Mouse (Mus musculus) left cerebral cortex, postnatal 36 days (tissue): ENCODE results near the gene Cfap126. TPM values are rescaled to one million over a fixed set of nuclear protein-coding genes. Genes with fewer than 3 reads are reported as not detected.

Experiments
- DNase-seq, 2 experiments: peaks; one replicate each; pipeline ENCODE4 v3.0.0; 2021 to 2022; ENCODE audit warnings: low spot score in 2 of 2, mixed read lengths in 1 of 2
- intact Hi-C: fragments of 180-260 bp; cut with DNase I; formaldehyde crosslinking; loops from one replicate; pipeline ENCODE4 v1.15.1; 2025
- microRNA-seq: library from miRNA; unstranded; fragments of <30 nt; microRNA quantifications from one replicate; pipeline ENCODE4 v1.2.0, GENCODE M21; 2022
- total RNA-seq, 2 experiments: library from RNA; stranded (reverse); gene quantifications; 2 replicates each; pipeline ENCODE4 v1.2.3; 2021

Cfap126 gene
- total RNA-seq, 2 experiments from 2014 or later: 1.1 TPM; not detected in 1

- intact Hi-C loops: loop anchor here (2.0 kb wide), 1 partner anchor 57 kb away; no protein-coding TSS in a partner anchor
- no peak for DNase-seq
Observed at GRCm38 (mm10) chr1:171164258-171164657, 50.5 kb downstream of the Cfap126 start.

- no peak for DNase-seq
- intact Hi-C loops: loop anchor here (2.0 kb wide), 1 partner anchor 55 kb away; no protein-coding TSS in a partner anchor
Observed at GRCm38 (mm10) chr1:171165629-171166345, 52.1 kb downstream of the Cfap126 start.

- intact Hi-C loops: no loop called here
Observed at GRCm38 (mm10) chr1:171168906-171169305, 55.2 kb downstream of the Cfap126 start.

GRCm38 (mm10) chr1:171169913-171170312, 56.2 kb downstream of the Cfap126 start:
- no peak for DNase-seq
- intact Hi-C loops: no loop called here

More at GRCm38 (mm10) chr1:171168906-171169305, 55.2 kb downstream of the Cfap126 start:
- DNase-seq: no peak

- DNase-seq: no peak
Observed at GRCm38 (mm10) chr1:171171138-171171537, 57.4 kb downstream of the Cfap126 start.

GRCm38 (mm10) chr1:171172779-171173178, 59.1 kb downstream of the Cfap126 start:
- intact Hi-C loops: no loop called here
- DNase-seq: no peak

More at GRCm38 (mm10) chr1:171171138-171171537, 57.4 kb downstream of the Cfap126 start:
- intact Hi-C loops: no loop called here

Small RNA genes lying within 50 kb of the gene (microRNA-seq; reads per million reads assigned to microRNA genes)
- gene Gm27552 (not detected), gene Gm27844 (not detected), gene Mir6546 (not detected)

Other genes starting within 250 kb of the Cfap126 start
- gene Atf6, start 246.1 kb upstream of the Cfap126 start, total RNA-seq: 10 to 100 TPM; 53.3 to 59.4 TPM
- gene Gm26620, start 228.9 kb upstream of the Cfap126 start, total RNA-seq: under 1 TPM in 1 of 2 experiments, not detected in 1; 0.54 TPM
- 10 to 100 TPM; 14.0 to 17.3 TPM for gene Dusp12, start 228.4 kb upstream of the Cfap126 start, total RNA-seq
- under 1 TPM; 0.32 to 0.81 TPM for gene Fcrlb, start 201.0 kb upstream of the Cfap126 start, total RNA-seq
- not detected for gene Fcrla, start 186.3 kb upstream of the Cfap126 start, total RNA-seq
- 1 to 10 TPM; 5.5 to 5.8 TPM for gene Fcgr2b, start 137.4 kb upstream of the Cfap126 start, total RNA-seq
- not detected for gene Fcgr4, start 95.0 kb upstream of the Cfap126 start, total RNA-seq
- 10 to 100 TPM in 1 of 2 experiments, 1 to 10 TPM in 1; 9.0 to 13.6 TPM for gene Fcgr3, start 49.0 kb upstream of the Cfap126 start, total RNA-seq
- 100 to 1,000 TPM; 200 to 204 TPM for gene Sdhc, start 36.7 kb downstream of the Cfap126 start, total RNA-seq
- gene Mpz, start 36.8 kb downstream of the Cfap126 start, total RNA-seq: not detected
- 100 to 1,000 TPM in 1 of 2 experiments, 10 to 100 TPM in 1; 95.1 to 123 TPM for gene Pcp4l1, start 82.3 kb downstream of the Cfap126 start, total RNA-seq
- gene Nr1i3, start 100.1 kb downstream of the Cfap126 start, total RNA-seq: under 1 TPM in 1 of 2 experiments, not detected in 1; 0.17 TPM
- gene Tomm40l, start 108.6 kb downstream of the Cfap126 start, total RNA-seq: 10 to 100 TPM; 81.7 to 86.7 TPM
- 1 to 10 TPM; 1.8 to 2.3 TPM for gene Apoa2, start 111.1 kb downstream of the Cfap126 start, total RNA-seq
- 10 to 100 TPM; 13.5 to 13.8 TPM for gene Fcer1g, start 120.4 kb downstream of the Cfap126 start, total RNA-seq
- 10 to 100 TPM; 11.1 to 16.4 TPM for gene Adamts4, start 136.5 kb downstream of the Cfap126 start, total RNA-seq
- gene Ndufs2, start 137.5 kb downstream of the Cfap126 start, total RNA-seq: 100 to 1,000 TPM; 252 to 309 TPM
- 10 to 100 TPM; 63.6 to 64.6 TPM for gene B4galt3, start 156.4 kb downstream of the Cfap126 start, total RNA-seq
- 10 to 100 TPM; 21.7 to 26.6 TPM for gene Ppox, start 167.3 kb downstream of the Cfap126 start, total RNA-seq
- gene Usp21, start 174.1 kb downstream of the Cfap126 start, total RNA-seq: 10 to 100 TPM; 50.9 to 65.6 TPM
- 100 to 1,000 TPM; 107 to 121 TPM for gene Ufc1, start 181.1 kb downstream of the Cfap126 start, total RNA-seq
- 10 to 100 TPM; 36.9 to 41.3 TPM for gene Dedd, start 215.2 kb downstream of the Cfap126 start, total RNA-seq
- 10 to 100 TPM; 39.6 to 48.0 TPM for gene Nit1, start 231.7 kb downstream of the Cfap126 start, total RNA-seq
- gene Pfdn2, start 231.8 kb downstream of the Cfap126 start, total RNA-seq: 100 to 1,000 TPM; 161 to 185 TPM
- 10 to 100 TPM in 1 of 2 experiments, 1 to 10 TPM in 1; 7.9 to 10.9 TPM for gene Klhdc9, start 246.9 kb downstream of the Cfap126 start, total RNA-seq